Mouse (Mus musculus): ENCODE results near the gene 4921524J17Rik.

- TF ChIP-seq GATA1 (IDR thresholded peaks at IDR 0.05; ENCODE audit: low read length): no peak
- TF ChIP-seq TAL1 (IDR thresholded peaks at IDR 0.05; ENCODE audit: low read length): no peak
Measured at GRCm38 (mm10) chr8:85460804-85461203, 28.2 kb upstream of the 4921524J17Rik start.
